21 mouse cellular contexts compared by ENCODE assay signal in genomic region chr4:138071497-138071896, GRCm38 (mm10).
DNase-seq lines count a peak whose midpoint lies in the region; ATAC-seq and TF ChIP-seq lines count a peak whose summit lies in the region.
"Had no signal": no experiment of that assay in that cellular context is flagged by ENCODE, and none has a peak within 500 bp of the region (broad histone marks: within the 10 kb centered on the region; RNA-seq: fewer than 3 reads in every experiment).

No protein-coding gene starts in this region.

- DNase-seq in gastrocnemius, adult 2 months = no peak
- no peak for DNase-seq in gastrocnemius, postnatal 14 days
- DNase-seq in heart, postnatal 14 days = no peak
- no peak for DNase-seq in forebrain, postnatal 0 days
- no peak for DNase-seq in ovary, postnatal 14 days (ENCODE audit: low spot score)
- DNase-seq: cerebellum, adult 2 months; cerebellum, postnatal 36 days; kidney, adult 11 months; layer of hippocampus, postnatal 36 days; liver, postnatal 0 days; lung, postnatal 10 days; right cerebral cortex, adult 18-20 months had no signal

- no peak overlapping the region for H3K4me2 ChIP-seq in heart, embryonic 16.5 days (ENCODE audit: low read depth, low read length)
- H3K4me2 ChIP-seq in forebrain, postnatal 0 days (ENCODE audit: low read depth) = no peak overlapping the region
- H3K4me2 ChIP-seq: embryonic facial prominence, embryonic 15.5 days; limb, embryonic 15.5 days had no signal

- H3K9ac ChIP-seq in heart, embryonic 16.5 days (ENCODE audit: low read length) = no peak overlapping the region; the same call in 1 of the 2 replicates
- H3K9ac ChIP-seq in forebrain, postnatal 0 days = no peak overlapping the region
- H3K9ac ChIP-seq: embryonic facial prominence, embryonic 15.5 days; limb, embryonic 15.5 days; liver, postnatal 0 days had no signal

- H3K27ac ChIP-seq in gastrocnemius, adult 2 months = peak overlapping the region; percentile 96
- peak overlapping the region; percentile 50; the same call in 1 of the 2 replicates for H3K27ac ChIP-seq in heart, embryonic 16.5 days (ENCODE audit: low read length)
- no peak overlapping the region for H3K27ac ChIP-seq in forebrain, postnatal 0 days (ENCODE audit: low read depth, low read length)
- H3K27ac ChIP-seq: embryonic facial prominence, embryonic 15.5 days; hindbrain, postnatal 0 days; kidney, postnatal 0 days; limb, embryonic 15.5 days; stomach, postnatal 0 days had no signal

- H3K4me1 ChIP-seq in heart, embryonic 16.5 days (ENCODE audit: control insufficient read depth, insufficient read depth, low read length) = peaks cover 20% of the 10 kb centered on the region
- H3K4me1 ChIP-seq in megakaryocyte, embryonic 14.5 days = peaks cover 43% of the 10 kb centered on the region
- no peaks in the 10 kb centered on the region for H3K4me1 ChIP-seq in forebrain, postnatal 0 days (ENCODE audit: insufficient read depth)

- intact Hi-C loops in gastrocnemius, adult 2 months (cut with DNase I) = loop anchor here (5.0 kb wide), 1 partner anchor 34 kb away; no protein-coding TSS in a partner anchor
- intact Hi-C loops in gastrocnemius, postnatal 14 days (cut with DNase I; ENCODE audit: low total_unique reads) = no loop called here
- intact Hi-C loops in heart, postnatal 14 days (cut with DNase I) = no loop called here

- 46% methylated on average over 6 of the region's 6 CpGs for WGBS in heart, embryonic 16.5 days
- WGBS in forebrain, postnatal 0 days = 31% methylated on average over 6 of the region's 6 CpGs

- TF ChIP-seq CTCF in gastrocnemius, adult 2 months (IDR thresholded peaks at IDR 0.05) = no peak
- no peak for TF ChIP-seq CTCF in forebrain, postnatal 0 days (IDR thresholded peaks at IDR 0.05; ENCODE audit: low read depth)

- ATAC-seq in heart, embryonic 16.5 days (replicated peaks; ENCODE audit: extremely low read depth, insufficient read depth, low FRiP score) = no peak
- no peak for ATAC-seq in megakaryocyte, adult 5-6 weeks (ENCODE audit: poor library complexity, severe bottlenecking)
- ATAC-seq in forebrain, postnatal 0 days = peak; percentile 60; the same call in 1 of the 2 replicates
- ATAC-seq: hindbrain, postnatal 0 days; liver, postnatal 0 days had no signal

- H3K27me3 ChIP-seq in heart, embryonic 16.5 days (ENCODE audit: control insufficient read depth, insufficient read depth, low read length) = no peaks in the 10 kb centered on the region
- H3K27me3 ChIP-seq in megakaryocyte, embryonic 14.5 days (replicated peaks) = no peaks in the 10 kb centered on the region
- no peaks in the 10 kb centered on the region for H3K27me3 ChIP-seq in forebrain, postnatal 0 days (ENCODE audit: insufficient read depth, low read length)
- H3K27me3 ChIP-seq: CH12.LX; embryonic facial prominence, embryonic 15.5 days; limb, embryonic 15.5 days had no signal

- H3K4me3 ChIP-seq in gastrocnemius, adult 2 months = no peak overlapping the region
- no peak overlapping the region for H3K4me3 ChIP-seq in heart, embryonic 16.5 days (ENCODE audit: low read length)
- H3K4me3 ChIP-seq in megakaryocyte, embryonic 14.5 days (replicated peaks) = peak overlapping the region; percentile 54
- H3K4me3 ChIP-seq in forebrain, postnatal 0 days (ENCODE audit: low read depth, low read length) = no peak overlapping the region
- H3K4me3 ChIP-seq: embryonic facial prominence, embryonic 15.5 days; limb, embryonic 15.5 days had no signal

- no peaks in the 10 kb centered on the region for H3K9me3 ChIP-seq in heart, embryonic 16.5 days (replicated peaks; ENCODE audit: control insufficient read depth, low read length)
- no peaks in the 10 kb centered on the region for H3K9me3 ChIP-seq in megakaryocyte, embryonic 14.5 days
- no peaks in the 10 kb centered on the region for H3K9me3 ChIP-seq in forebrain, postnatal 0 days (ENCODE audit: low read length)
- H3K9me3 ChIP-seq: embryonic facial prominence, embryonic 15.5 days; limb, embryonic 15.5 days had no signal

- H3K36me3 ChIP-seq in heart, embryonic 16.5 days (ENCODE audit: control insufficient read depth, insufficient read depth) = peaks cover under 1% of the 10 kb centered on the region; the same call in 1 of the 2 replicates
- peaks cover 77% of the 10 kb centered on the region for H3K36me3 ChIP-seq in megakaryocyte, embryonic 14.5 days (replicated peaks; ENCODE audit: low read length)
- H3K36me3 ChIP-seq in forebrain, postnatal 0 days (ENCODE audit: insufficient read depth) = no peaks in the 10 kb centered on the region; the same call in 1 of the 2 replicates
